Mouse (Mus musculus): Measurements from ENCODE around the gene Fam19a1. TPM values are rescaled to one million over a fixed set of nuclear protein-coding genes. Genes with fewer than 3 reads are reported as not detected.

The Fam19a1 gene
- polyA plus RNA-seq (2016; fragmentation: Nextera tagmentation; extraction: Ambion mirVana), result 0.05 and 0.33 TPM in 2 replicates

DNA sequence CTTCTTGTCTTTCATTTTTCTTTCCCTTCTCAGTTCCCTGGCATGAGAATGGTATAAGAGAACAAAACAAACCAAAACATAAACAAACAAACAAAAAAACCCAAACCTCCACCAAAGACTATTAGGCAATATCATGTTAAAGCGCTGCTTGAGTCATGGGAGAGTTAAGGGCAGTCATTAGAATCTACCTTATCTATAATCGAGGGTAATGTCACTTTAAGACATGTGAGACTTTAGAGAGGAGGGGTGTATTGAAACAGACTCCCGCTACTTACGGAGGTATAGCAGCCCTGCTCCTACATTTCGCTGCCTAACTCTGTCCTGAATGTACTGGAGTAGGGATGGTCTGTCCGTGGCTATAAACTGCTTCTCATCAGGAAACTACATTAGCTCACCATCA is at the start of gene Fam19a1:
TSS of gene Fam19a1 (plus strand) at position 301 of the 400 bp plus-strand sequence.
- H3K9me3 ChIP-seq (replicated peaks), result no peaks in the 10 kb centered on the region
- H3K9ac ChIP-seq, result no peak within 1 kb of the TSS
- H3K4me1 ChIP-seq, result no peaks in the 10 kb centered on the region
- ATAC-seq, result no peak
- H3K4me2 ChIP-seq, result no peak within 1 kb of the TSS
- WGBS (ENCODE audit: insufficient replicate concordance), result 43% methylated on average over 6 of the region's 6 CpGs
- H3K4me3 ChIP-seq, result no peak within 1 kb of the TSS
- no peaks in the 10 kb centered on the region for H3K36me3 ChIP-seq
- peaks cover 15% of the 10 kb centered on the region for H3K27me3 ChIP-seq (replicated peaks)
- no peak within 1 kb of the TSS for H3K27ac ChIP-seq

DNA sequence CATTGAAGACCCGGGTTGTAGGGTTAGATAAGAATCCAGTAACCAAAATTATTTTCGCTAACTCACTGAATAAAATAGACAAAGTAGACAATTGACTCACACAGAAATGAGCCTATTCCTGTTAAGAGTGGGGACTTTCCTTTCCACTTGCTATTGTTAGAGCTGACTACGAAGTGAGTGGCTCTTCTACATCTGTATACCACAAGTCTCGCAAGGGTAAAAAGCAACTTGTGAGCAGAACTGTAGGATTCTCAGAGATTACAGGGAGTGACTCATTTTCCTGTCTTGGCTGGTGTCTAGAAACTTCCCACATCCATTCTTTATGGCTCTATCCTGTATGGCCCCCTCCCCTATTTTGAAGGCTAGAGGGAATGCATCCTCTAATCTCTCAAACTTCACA is 41.9 kb upstream of the Fam19a1 start:
- no peak overlapping the region for H3K4me2 ChIP-seq
- no peak overlapping the region for H3K27ac ChIP-seq
- H3K4me3 ChIP-seq, result no peak overlapping the region
- no peaks in the 10 kb centered on the region for H3K9me3 ChIP-seq (replicated peaks)
- H3K36me3 ChIP-seq, result no peaks in the 10 kb centered on the region
- no peaks in the 10 kb centered on the region for H3K27me3 ChIP-seq (replicated peaks)
- no peak for ATAC-seq
- no peak overlapping the region for H3K9ac ChIP-seq
- WGBS (ENCODE audit: insufficient replicate concordance), result 57% methylated on average over 4 of the region's 4 CpGs
- no peaks in the 10 kb centered on the region for H3K4me1 ChIP-seq

DNA sequence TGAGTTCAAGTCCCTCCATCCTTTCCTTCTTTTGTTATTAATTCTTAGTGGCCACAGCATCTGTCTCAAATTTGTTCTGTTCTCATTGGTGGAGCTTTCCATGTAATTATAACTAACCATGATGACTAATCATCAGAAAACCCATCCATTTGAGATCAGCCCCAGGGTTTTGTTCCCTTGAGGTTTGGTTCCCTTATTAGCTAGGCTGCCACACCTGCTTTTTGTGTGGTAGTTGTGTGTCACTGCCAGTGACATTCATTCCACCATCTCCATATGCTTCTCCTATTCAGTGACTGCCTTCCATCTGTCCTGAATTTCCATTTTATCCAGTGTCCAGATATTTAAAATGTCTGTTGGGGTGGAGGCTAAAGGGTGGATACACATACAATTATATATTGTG is 41.4 kb upstream of the Fam19a1 start:
- Histone ChIP-seq H3K4me3 (no peak overlapping the region), H3K4me2 (no peak overlapping the region), H3K9ac (no peak overlapping the region), H3K4me1 (no peaks in the 10 kb centered on the region), H3K36me3 (no peaks in the 10 kb centered on the region), H3K27me3 (replicated peaks) (no peaks in the 10 kb centered on the region), H3K9me3 (replicated peaks) (no peaks in the 10 kb centered on the region), H3K27ac (no peak overlapping the region)
- no peak for ATAC-seq

GRCm38 (mm10) chr6:96089961-96090360 is 23.0 kb upstream of the Fam19a1 start:
- ATAC-seq, result no peak
- Histone ChIP-seq H3K9ac (no peak overlapping the region), H3K27me3 (replicated peaks) (no peaks in the 10 kb centered on the region), H3K9me3 (replicated peaks) (no peaks in the 10 kb centered on the region), H3K36me3 (no peaks in the 10 kb centered on the region), H3K27ac (no peak overlapping the region), H3K4me1 (no peaks in the 10 kb centered on the region), H3K4me3 (no peak overlapping the region), H3K4me2 (no peak overlapping the region)
- 79% methylated on average over 6 of the region's 6 CpGs for WGBS (ENCODE audit: insufficient replicate concordance)

GRCm38 (mm10) chr6:96093716-96094115 is 19.2 kb upstream of the Fam19a1 start:
- ATAC-seq, result no peak
- no peaks in the 10 kb centered on the region for H3K36me3 ChIP-seq
- no peaks in the 10 kb centered on the region for H3K27me3 ChIP-seq (replicated peaks)
- 43% methylated on average over 1 of the region's 1 CpGs for WGBS (ENCODE audit: insufficient replicate concordance)
- H3K9ac ChIP-seq, result no peak overlapping the region
- no peak overlapping the region for H3K4me3 ChIP-seq
- no peaks in the 10 kb centered on the region for H3K9me3 ChIP-seq (replicated peaks)
- no peak overlapping the region for H3K27ac ChIP-seq
- no peaks in the 10 kb centered on the region for H3K4me1 ChIP-seq
- H3K4me2 ChIP-seq, result no peak overlapping the region

DNA sequence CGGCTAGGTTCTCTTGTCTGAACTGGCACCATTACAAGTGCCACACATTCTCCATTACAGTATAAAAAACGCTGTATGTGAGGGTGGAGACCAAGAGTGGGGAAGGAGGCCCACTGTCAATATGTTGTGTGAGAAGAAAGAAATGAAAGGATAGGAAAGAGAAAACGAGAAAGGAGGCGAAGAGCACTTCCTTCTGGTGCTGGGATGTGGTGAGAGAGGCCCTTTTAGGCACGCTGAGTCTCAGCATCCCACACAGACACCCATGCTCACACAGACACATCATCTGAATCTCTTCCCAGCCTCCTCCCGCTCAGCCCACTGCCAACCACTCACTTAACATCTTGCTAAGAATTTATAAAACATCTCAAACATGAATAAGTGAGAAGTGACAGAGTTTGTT is 14.7 kb upstream of the Fam19a1 start:
- no peak overlapping the region for H3K4me3 ChIP-seq
- no peaks in the 10 kb centered on the region for H3K9me3 ChIP-seq (replicated peaks)
- no peaks in the 10 kb centered on the region for H3K36me3 ChIP-seq
- H3K4me2 ChIP-seq, result no peak overlapping the region
- no peaks in the 10 kb centered on the region for H3K27me3 ChIP-seq (replicated peaks)
- H3K27ac ChIP-seq, result no peak overlapping the region
- H3K4me1 ChIP-seq, result no peaks in the 10 kb centered on the region
- no peak for ATAC-seq
- H3K9ac ChIP-seq, result no peak overlapping the region
- 61% methylated on average over 6 of the region's 6 CpGs for WGBS (ENCODE audit: insufficient replicate concordance)

- Histone ChIP-seq H3K36me3 (no peaks in the 10 kb centered on the region), H3K4me1 (no peaks in the 10 kb centered on the region), H3K9me3 (replicated peaks) (no peaks in the 10 kb centered on the region), H3K9ac (no peak overlapping the region), H3K4me2 (no peak overlapping the region), H3K27me3 (replicated peaks) (peaks cover 8% of the 10 kb centered on the region), H3K4me3 (no peak overlapping the region), H3K27ac (no peak overlapping the region)
- 27% methylated on average over 1 of the region's 1 CpGs for WGBS (ENCODE audit: insufficient replicate concordance)
- no peak for ATAC-seq
Measured at GRCm38 (mm10) chr6:96111656-96112055, 1.3 kb upstream of the Fam19a1 start.

DNA sequence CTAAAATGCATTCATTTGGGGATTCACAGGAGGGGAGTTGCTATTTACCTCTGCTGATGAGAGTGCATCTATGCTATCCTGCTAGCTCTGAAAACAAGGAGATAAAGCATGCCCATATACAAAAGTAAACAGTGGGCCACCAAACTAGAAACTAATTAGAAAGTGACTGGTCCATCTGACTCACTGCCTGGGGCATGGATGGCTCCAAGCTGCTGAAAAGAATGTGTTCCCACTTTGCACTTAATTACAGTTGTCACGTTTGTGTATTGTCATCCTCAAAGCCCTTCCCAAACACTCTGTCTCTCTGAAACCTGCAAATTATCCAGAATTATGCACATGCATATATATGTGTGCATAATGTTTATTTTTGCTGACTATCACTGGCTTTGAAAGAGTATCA is 1.2 kb downstream of the Fam19a1 start:
- H3K27ac ChIP-seq, result no peak overlapping the region
- no peaks in the 10 kb centered on the region for H3K36me3 ChIP-seq
- no peak overlapping the region for H3K4me3 ChIP-seq
- peaks cover 15% of the 10 kb centered on the region for H3K27me3 ChIP-seq (replicated peaks)
- no peak overlapping the region for H3K4me2 ChIP-seq
- H3K9me3 ChIP-seq (replicated peaks), result no peaks in the 10 kb centered on the region
- no peak for ATAC-seq
- WGBS (ENCODE audit: insufficient replicate concordance), result 23% methylated on average over 1 of the region's 1 CpGs
- no peak overlapping the region for H3K9ac ChIP-seq
- H3K4me1 ChIP-seq, result no peaks in the 10 kb centered on the region

DNA sequence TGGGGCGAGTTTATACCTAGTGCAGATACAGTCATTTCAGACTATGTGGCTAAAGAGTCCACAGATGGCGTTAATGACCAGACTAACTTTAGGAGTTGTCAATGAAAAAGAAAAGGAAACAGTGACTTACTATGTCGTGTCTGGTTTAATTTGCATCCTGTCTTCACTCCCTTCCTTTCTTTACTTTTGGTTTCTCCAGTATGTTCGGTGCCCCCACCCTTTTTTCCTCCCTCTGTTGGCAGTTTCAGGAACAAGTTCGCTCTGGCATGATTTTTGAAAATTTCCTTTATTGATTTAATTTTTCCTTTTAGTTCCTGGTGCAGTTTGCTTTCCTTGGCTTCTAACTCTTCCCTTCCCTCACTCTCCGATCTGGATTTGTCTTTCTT is 3.2 kb downstream of the Fam19a1 start:
- Histone ChIP-seq H3K27ac (no peak overlapping the region), H3K4me1 (no peaks in the 10 kb centered on the region), H3K9ac (no peak overlapping the region), H3K4me2 (peak overlapping the region; percentile 67), H3K36me3 (no peaks in the 10 kb centered on the region), H3K27me3 (replicated peaks) (peaks cover 15% of the 10 kb centered on the region), H3K4me3 (peak overlapping the region; percentile 48), H3K9me3 (replicated peaks) (no peaks in the 10 kb centered on the region)
- no peak for ATAC-seq
- 16% methylated on average over 6 of the region's 6 CpGs for WGBS (ENCODE audit: insufficient replicate concordance)

- H3K36me3 ChIP-seq, result no peaks in the 10 kb centered on the region
- H3K4me1 ChIP-seq, result no peaks in the 10 kb centered on the region
- WGBS (ENCODE audit: insufficient replicate concordance), result 3% methylated on average over 32 of the region's 32 CpGs
- peak overlapping the region; percentile 48 for H3K4me3 ChIP-seq
- peak overlapping the region; percentile 22; the same call in 1 of the 2 replicates for H3K9ac ChIP-seq
- peak overlapping the region; percentile 67 for H3K4me2 ChIP-seq
- ATAC-seq, result no peak
- peaks cover 15% of the 10 kb centered on the region for H3K27me3 ChIP-seq (replicated peaks)
- H3K9me3 ChIP-seq (replicated peaks), result no peaks in the 10 kb centered on the region
- H3K27ac ChIP-seq, result no peak overlapping the region
Measured at GRCm38 (mm10) chr6:96116534-96117272, 3.7 kb downstream of the Fam19a1 start.

GRCm38 (mm10) chr6:96143326-96143725 is 30.4 kb downstream of the Fam19a1 start:
- Histone ChIP-seq H3K4me3 (no peak overlapping the region), H3K9ac (no peak overlapping the region), H3K4me2 (no peak overlapping the region), H3K27me3 (replicated peaks) (no peaks in the 10 kb centered on the region), H3K36me3 (no peaks in the 10 kb centered on the region), H3K27ac (no peak overlapping the region), H3K4me1 (no peaks in the 10 kb centered on the region), H3K9me3 (replicated peaks) (no peaks in the 10 kb centered on the region)
- no peak for ATAC-seq
- WGBS (ENCODE audit: insufficient replicate concordance), result 69% methylated on average over 1 of the region's 1 CpGs

DNA sequence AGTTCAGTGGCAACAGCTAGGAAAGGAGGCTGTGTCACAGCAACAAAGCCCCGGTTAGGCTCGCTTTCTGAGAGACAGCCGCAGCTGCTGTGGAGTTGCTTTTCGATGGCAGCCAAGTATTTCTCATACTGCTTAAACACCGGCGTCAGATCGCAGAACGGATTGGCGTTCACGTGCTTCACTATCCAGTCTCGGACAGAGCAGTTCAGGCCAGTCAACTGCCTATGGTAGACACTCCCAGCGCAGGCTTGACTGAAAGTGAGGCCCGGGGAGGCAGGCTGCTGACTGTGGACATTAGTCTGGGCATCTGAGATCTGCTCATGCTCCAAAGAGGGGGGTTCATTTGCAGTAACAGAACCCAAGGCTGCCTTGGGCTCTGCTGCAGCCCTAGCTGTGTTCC is 52.4 kb downstream of the Fam19a1 start:
- Histone ChIP-seq H3K4me3 (no peak overlapping the region), H3K27ac (no peak overlapping the region), H3K4me1 (no peaks in the 10 kb centered on the region), H3K4me2 (no peak overlapping the region), H3K27me3 (replicated peaks) (no peaks in the 10 kb centered on the region), H3K36me3 (no peaks in the 10 kb centered on the region), H3K9ac (no peak overlapping the region), H3K9me3 (replicated peaks) (no peaks in the 10 kb centered on the region)
- no peak for ATAC-seq
- WGBS (ENCODE audit: insufficient replicate concordance), result 82% methylated on average over 13 of the region's 13 CpGs

DNA sequence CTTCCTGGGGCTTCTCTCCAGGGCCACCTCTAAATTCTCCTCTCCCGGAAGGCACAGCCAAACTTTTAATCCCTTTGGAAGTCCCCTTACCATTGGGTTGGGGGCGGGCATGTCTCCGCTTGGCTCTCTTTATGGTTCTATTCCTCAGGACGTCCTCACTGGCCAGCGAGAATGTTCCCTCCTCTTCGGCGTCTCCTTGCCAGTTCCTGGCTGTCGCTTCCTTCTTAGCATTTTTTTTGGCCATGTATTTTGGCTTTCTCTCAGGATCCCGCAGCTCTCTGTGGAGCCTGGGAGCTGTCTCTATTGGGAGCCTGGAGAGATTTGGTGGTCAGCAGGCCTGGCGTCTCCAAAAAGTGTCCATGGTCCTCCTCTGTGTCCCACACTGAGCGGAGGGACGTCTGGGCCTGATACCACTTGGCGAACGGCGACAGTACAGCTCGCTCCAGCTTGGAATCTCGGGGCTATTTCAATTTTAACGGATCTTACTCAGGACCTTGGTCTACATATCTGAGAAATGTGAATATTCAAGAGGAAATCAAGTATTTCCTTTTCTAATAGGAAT is 52.9 kb downstream of the Fam19a1 start, which contains the start of gene 1700123L14Rik:
TSS of gene 1700123L14Rik (minus strand) at position 426 of the 562 bp plus-strand sequence.
- H3K9me3 ChIP-seq (replicated peaks), result no peaks in the 10 kb centered on the region
- H3K4me2 ChIP-seq, result no peak within 1 kb of the TSS
- no peaks in the 10 kb centered on the region for H3K4me1 ChIP-seq
- H3K9ac ChIP-seq, result no peak within 1 kb of the TSS
- no peaks in the 10 kb centered on the region for H3K36me3 ChIP-seq
- no peak within 1 kb of the TSS for H3K4me3 ChIP-seq
- H3K27ac ChIP-seq, result no peak within 1 kb of the TSS
- H3K27me3 ChIP-seq (replicated peaks), result no peaks in the 10 kb centered on the region
- ATAC-seq, result no peak
- WGBS (ENCODE audit: insufficient replicate concordance), result 70% methylated on average over 18 of the region's 18 CpGs

All from liver, embryonic 12.5 days (tissue).